Mouse (Mus musculus): Measurements from ENCODE around the gene Harbi1. TPM values are rescaled to one million over a fixed set of nuclear protein-coding genes. Genes with fewer than 3 reads are reported as not detected.

Harbi1 gene
- polyA plus RNA-seq, 1 experiment from 2014 or later, result 20.6 TPM

GRCm38 (mm10) chr2:91674895-91675294 lies 35.8 kb upstream of the Harbi1 start:
- Histone ChIP-seq H3K4me1 (replicated peaks; ENCODE audit: control insufficient read depth, insufficient read depth, low read length) (no peaks in the 10 kb centered on the region), H3K9me3 (ENCODE audit: control insufficient read depth, low read length) (no peaks in the 10 kb centered on the region), H3K27me3 (ENCODE audit: control insufficient read depth, insufficient read depth, low read length) (no peaks in the 10 kb centered on the region), H3K9ac (ENCODE audit: low read depth, low read length) (no peak overlapping the region), H3K4me2 (replicated peaks; ENCODE audit: low read depth, low read length) (no peak overlapping the region), H3K27ac (ENCODE audit: low read depth, low read length) (no peak overlapping the region), H3K4me3 (ENCODE audit: low read depth, low read length) (no peak overlapping the region), H3K36me3 (ENCODE audit: control insufficient read depth, insufficient read depth, low read length) (0 out of 2 replicates have a peak, but pooled peaks cover 9% of the 10 kb centered on the region)
- WGBS, result 98% methylated on average over 5 of the region's 5 CpGs
- DNase-seq (ENCODE audit: low spot score) (no peak), ATAC-seq (ENCODE audit: low FRiP score) (no peak)

- no peaks in the 10 kb centered on the region for H3K4me1 ChIP-seq (replicated peaks; ENCODE audit: control insufficient read depth, insufficient read depth, low read length)
Observed at GRCm38 (mm10) chr2:91676420-91676819, 34.2 kb upstream of the Harbi1 start.

GRCm38 (mm10) chr2:91676961-91677360 lies 33.7 kb upstream of the Harbi1 start:
- no peaks in the 10 kb centered on the region for H3K9me3 ChIP-seq (ENCODE audit: control insufficient read depth, low read length)
- no peaks in the 10 kb centered on the region for H3K4me1 ChIP-seq (replicated peaks; ENCODE audit: control insufficient read depth, insufficient read depth, low read length)
- ATAC-seq (ENCODE audit: low FRiP score) (no peak), DNase-seq (ENCODE audit: low spot score) (no peak)
- no peak overlapping the region for H3K4me3 ChIP-seq (ENCODE audit: low read depth, low read length)
- no peak overlapping the region for H3K27ac ChIP-seq (ENCODE audit: low read depth, low read length)
- no peak overlapping the region for H3K9ac ChIP-seq (ENCODE audit: low read depth, low read length)
- no peak overlapping the region for H3K4me2 ChIP-seq (replicated peaks; ENCODE audit: low read depth, low read length)
- 0 out of 2 replicates have a peak, but pooled peaks cover 6% of the 10 kb centered on the region for H3K36me3 ChIP-seq (ENCODE audit: control insufficient read depth, insufficient read depth, low read length)
- no peaks in the 10 kb centered on the region for H3K27me3 ChIP-seq (ENCODE audit: control insufficient read depth, insufficient read depth, low read length)

More at GRCm38 (mm10) chr2:91676420-91676819, 34.2 kb upstream of the Harbi1 start:
- no peak overlapping the region for H3K4me3 ChIP-seq (ENCODE audit: low read depth, low read length)
- WGBS, result 81% methylated on average over 2 of the region's 2 CpGs
- DNase-seq (ENCODE audit: low spot score) (no peak), ATAC-seq (ENCODE audit: low FRiP score) (no peak)
- no peak overlapping the region for H3K9ac ChIP-seq (ENCODE audit: low read depth, low read length)
- no peak overlapping the region for H3K27ac ChIP-seq (ENCODE audit: low read depth, low read length)
- H3K36me3 ChIP-seq (ENCODE audit: control insufficient read depth, insufficient read depth, low read length), result 0 out of 2 replicates have a peak, but pooled peaks cover 6% of the 10 kb centered on the region
- H3K27me3 ChIP-seq (ENCODE audit: control insufficient read depth, insufficient read depth, low read length), result no peaks in the 10 kb centered on the region
- H3K4me2 ChIP-seq (replicated peaks; ENCODE audit: low read depth, low read length), result no peak overlapping the region
- H3K9me3 ChIP-seq (ENCODE audit: control insufficient read depth, low read length), result no peaks in the 10 kb centered on the region

- no peaks in the 10 kb centered on the region for H3K27me3 ChIP-seq (ENCODE audit: control insufficient read depth, insufficient read depth, low read length)
- ATAC-seq (ENCODE audit: low FRiP score) (no peak), DNase-seq (ENCODE audit: low spot score) (peak; percentile 58)
- H3K4me3 ChIP-seq (ENCODE audit: low read depth, low read length), result no peak overlapping the region
- no peaks in the 10 kb centered on the region for H3K36me3 ChIP-seq (ENCODE audit: control insufficient read depth, insufficient read depth, low read length)
- no peaks in the 10 kb centered on the region for H3K9me3 ChIP-seq (ENCODE audit: control insufficient read depth, low read length)
- no peak overlapping the region for H3K4me2 ChIP-seq (replicated peaks; ENCODE audit: low read depth, low read length)
- no peak overlapping the region for H3K9ac ChIP-seq (ENCODE audit: low read depth, low read length)
- H3K4me1 ChIP-seq (replicated peaks; ENCODE audit: control insufficient read depth, insufficient read depth, low read length), result no peaks in the 10 kb centered on the region
- 52% methylated on average over 4 of the region's 4 CpGs for WGBS
- no peak overlapping the region for H3K27ac ChIP-seq (ENCODE audit: low read depth, low read length)
Observed at GRCm38 (mm10) chr2:91682850-91683249, 27.8 kb upstream of the Harbi1 start.

GRCm38 (mm10) chr2:91683919-91684318 lies 26.7 kb upstream of the Harbi1 start:
- Histone ChIP-seq H3K27ac (ENCODE audit: low read depth, low read length) (no peak overlapping the region), H3K4me2 (replicated peaks; ENCODE audit: low read depth, low read length) (no peak overlapping the region), H3K4me1 (replicated peaks; ENCODE audit: control insufficient read depth, insufficient read depth, low read length) (no peaks in the 10 kb centered on the region), H3K9ac (ENCODE audit: low read depth, low read length) (no peak overlapping the region), H3K36me3 (ENCODE audit: control insufficient read depth, insufficient read depth, low read length) (no peaks in the 10 kb centered on the region), H3K4me3 (ENCODE audit: low read depth, low read length) (no peak overlapping the region), H3K9me3 (ENCODE audit: control insufficient read depth, low read length) (no peaks in the 10 kb centered on the region), H3K27me3 (ENCODE audit: control insufficient read depth, insufficient read depth, low read length) (no peaks in the 10 kb centered on the region)
- 77% methylated on average over 8 of the region's 8 CpGs for WGBS
- DNase-seq (ENCODE audit: low spot score) (no peak), ATAC-seq (ENCODE audit: low FRiP score) (no peak)

- no peak for DNase-seq (ENCODE audit: low spot score)
- no peaks in the 10 kb centered on the region for H3K36me3 ChIP-seq (ENCODE audit: control insufficient read depth, insufficient read depth, low read length)
Observed at GRCm38 (mm10) chr2:91689452-91689851, 21.2 kb upstream of the Harbi1 start.

GRCm38 (mm10) chr2:91695436-91696224 lies 15.0 kb upstream of the Harbi1 start:
- 92% methylated on average over 10 of the region's 10 CpGs for WGBS
- H3K4me3 ChIP-seq (ENCODE audit: low read depth, low read length), result no peak overlapping the region
- H3K9ac ChIP-seq (ENCODE audit: low read depth, low read length), result no peak overlapping the region

More at GRCm38 (mm10) chr2:91689452-91689851, 21.2 kb upstream of the Harbi1 start:
- Histone ChIP-seq H3K4me3 (ENCODE audit: low read depth, low read length) (no peak overlapping the region), H3K4me2 (replicated peaks; ENCODE audit: low read depth, low read length) (no peak overlapping the region), H3K9ac (ENCODE audit: low read depth, low read length) (no peak overlapping the region), H3K4me1 (replicated peaks; ENCODE audit: control insufficient read depth, insufficient read depth, low read length) (no peaks in the 10 kb centered on the region), H3K9me3 (ENCODE audit: control insufficient read depth, low read length) (no peaks in the 10 kb centered on the region), H3K27ac (ENCODE audit: low read depth, low read length) (no peak overlapping the region), H3K27me3 (ENCODE audit: control insufficient read depth, insufficient read depth, low read length) (no peaks in the 10 kb centered on the region)
- 87% methylated on average over 7 of the region's 7 CpGs for WGBS
- ATAC-seq (ENCODE audit: low FRiP score), result no peak

GRCm38 (mm10) chr2:91696225-91696590 lies 14.4 kb upstream of the Harbi1 start:
- ATAC-seq (ENCODE audit: low FRiP score) (no peak), DNase-seq (ENCODE audit: low spot score) (no peak)
- 96% methylated on average over 1 of the region's 1 CpGs for WGBS
- Histone ChIP-seq H3K9me3 (ENCODE audit: control insufficient read depth, low read length) (no peaks in the 10 kb centered on the region), H3K4me1 (replicated peaks; ENCODE audit: control insufficient read depth, insufficient read depth, low read length) (no peaks in the 10 kb centered on the region), H3K27ac (ENCODE audit: low read depth, low read length) (no peak overlapping the region), H3K36me3 (ENCODE audit: control insufficient read depth, insufficient read depth, low read length) (no peaks in the 10 kb centered on the region), H3K9ac (ENCODE audit: low read depth, low read length) (no peak overlapping the region), H3K27me3 (ENCODE audit: control insufficient read depth, insufficient read depth, low read length) (no peaks in the 10 kb centered on the region), H3K4me3 (ENCODE audit: low read depth, low read length) (no peak overlapping the region), H3K4me2 (replicated peaks; ENCODE audit: low read depth, low read length) (no peak overlapping the region)

More at GRCm38 (mm10) chr2:91695436-91696224, 15.0 kb upstream of the Harbi1 start:
- Histone ChIP-seq H3K4me2 (replicated peaks; ENCODE audit: low read depth, low read length) (no peak overlapping the region), H3K27ac (ENCODE audit: low read depth, low read length) (no peak overlapping the region), H3K4me1 (replicated peaks; ENCODE audit: control insufficient read depth, insufficient read depth, low read length) (no peaks in the 10 kb centered on the region), H3K9me3 (ENCODE audit: control insufficient read depth, low read length) (no peaks in the 10 kb centered on the region), H3K36me3 (ENCODE audit: control insufficient read depth, insufficient read depth, low read length) (no peaks in the 10 kb centered on the region), H3K27me3 (ENCODE audit: control insufficient read depth, insufficient read depth, low read length) (no peaks in the 10 kb centered on the region)
- ATAC-seq (ENCODE audit: low FRiP score) (no peak), DNase-seq (ENCODE audit: low spot score) (no peak)

- Histone ChIP-seq H3K27me3 (ENCODE audit: control insufficient read depth, insufficient read depth, low read length) (no peaks in the 10 kb centered on the region), H3K4me1 (replicated peaks; ENCODE audit: control insufficient read depth, insufficient read depth, low read length) (no peaks in the 10 kb centered on the region), H3K9ac (ENCODE audit: low read depth, low read length) (no peak overlapping the region), H3K9me3 (ENCODE audit: control insufficient read depth, low read length) (no peaks in the 10 kb centered on the region), H3K27ac (ENCODE audit: low read depth, low read length) (no peak overlapping the region), H3K4me3 (ENCODE audit: low read depth, low read length) (no peak overlapping the region), H3K4me2 (replicated peaks; ENCODE audit: low read depth, low read length) (no peak overlapping the region), H3K36me3 (ENCODE audit: control insufficient read depth, insufficient read depth, low read length) (no peaks in the 10 kb centered on the region)
- WGBS, result 95% methylated on average over 1 of the region's 1 CpGs
- no peak for ATAC-seq (ENCODE audit: low FRiP score)
- DNase-seq (ENCODE audit: low spot score), result no peak
Observed at GRCm38 (mm10) chr2:91699225-91699624, 11.4 kb upstream of the Harbi1 start.

Measured in hindbrain, embryonic 11.5 days (tissue).